ENCODE assay signal across 32 mouse cellular contexts in the genomic region with DNA sequence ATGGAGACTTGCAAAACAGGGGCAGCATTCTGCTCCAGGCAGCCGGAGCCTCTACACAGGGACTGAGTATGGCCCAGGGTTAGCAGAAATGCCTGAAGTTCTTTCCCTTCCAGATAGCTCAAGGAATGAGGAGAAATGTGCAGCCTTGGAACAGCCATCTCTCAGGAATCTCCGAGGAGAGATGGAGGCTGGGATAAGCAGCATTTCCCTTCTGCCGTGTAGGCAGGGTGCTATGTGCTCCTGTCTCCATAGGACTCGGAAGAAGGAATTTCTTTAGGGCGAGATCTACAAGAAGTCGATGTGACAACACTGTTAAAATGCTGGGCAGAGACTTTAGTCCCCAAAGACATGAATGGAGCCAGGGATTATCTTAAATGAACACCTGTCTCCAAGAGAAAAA. TPM values are rescaled to one million over a fixed set of nuclear protein-coding genes. Genes with fewer than 3 reads are reported as not detected.
DNase-seq lines count a peak whose midpoint lies in the region; ATAC-seq and TF ChIP-seq lines count a peak whose summit lies in the region.
"Had no signal": no experiment of that assay in that cellular context is flagged by ENCODE, and none has a peak within 500 bp of the region (broad histone marks: within the 10 kb centered on the region; RNA-seq: fewer than 3 reads in every experiment).

No protein-coding gene starts in this region.

- no peak overlapping the region for H3K4me2 ChIP-seq in midbrain, postnatal 0 days (ENCODE audit: low read depth, low read length, poor library complexity, severe bottlenecking)
- H3K4me2 ChIP-seq in midbrain, embryonic 16.5 days (ENCODE audit: low read length): no peak overlapping the region
- H3K4me2 ChIP-seq: forebrain, embryonic 13.5 days; heart, embryonic 13.5 days; hindbrain, embryonic 14.5 days had no signal

- no peaks in the 10 kb centered on the region for H3K27me3 ChIP-seq in midbrain, postnatal 0 days (ENCODE audit: insufficient read depth, low read length)
- H3K27me3 ChIP-seq in midbrain, embryonic 16.5 days (ENCODE audit: control insufficient read depth, insufficient read depth, low read depth, low read length): no peaks in the 10 kb centered on the region
- H3K27me3 ChIP-seq: forebrain, embryonic 13.5 days; heart, embryonic 13.5 days had no signal

- H3K9ac ChIP-seq in midbrain, postnatal 0 days (replicated peaks; ENCODE audit: low read length, poor library complexity, severe bottlenecking): no peak overlapping the region
- no peak overlapping the region for H3K9ac ChIP-seq in midbrain, embryonic 16.5 days (ENCODE audit: low read depth, low read length)
- H3K9ac ChIP-seq: forebrain, embryonic 13.5 days; heart, embryonic 13.5 days; hindbrain, embryonic 14.5 days had no signal

- H3K4me3 ChIP-seq in midbrain, postnatal 0 days (ENCODE audit: low read depth, low read length): no peak overlapping the region
- H3K4me3 ChIP-seq in midbrain, embryonic 16.5 days (ENCODE audit: low read depth, low read length): no peak overlapping the region
- H3K4me3 ChIP-seq: forebrain, embryonic 10.5 days; forebrain, embryonic 13.5 days; heart, embryonic 10.5 days; heart, embryonic 13.5 days had no signal

- 80% methylated on average over 6 of the region's 6 CpGs for WGBS in midbrain, postnatal 0 days
- WGBS in midbrain, embryonic 16.5 days: 86% methylated on average over 6 of the region's 6 CpGs

- 0 out of 2 replicates have a peak overlapping the region, but pooled peaks have one; percentile 12 for H3K27ac ChIP-seq in midbrain, postnatal 0 days (ENCODE audit: low read depth, low read length)
- no peak overlapping the region for H3K27ac ChIP-seq in midbrain, embryonic 16.5 days (ENCODE audit: low read length)
- H3K27ac ChIP-seq: forebrain, embryonic 10.5 days; forebrain, embryonic 13.5 days; heart, embryonic 10.5 days; heart, embryonic 13.5 days; hindbrain, embryonic 14.5 days had no signal

- H3K9me3 ChIP-seq in midbrain, postnatal 0 days (ENCODE audit: low read length): no peaks in the 10 kb centered on the region
- no peaks in the 10 kb centered on the region for H3K9me3 ChIP-seq in midbrain, embryonic 16.5 days (replicated peaks; ENCODE audit: control insufficient read depth, low read length, poor library complexity, severe bottlenecking)
- H3K9me3 ChIP-seq: forebrain, embryonic 10.5 days; forebrain, embryonic 13.5 days; heart, embryonic 10.5 days; heart, embryonic 13.5 days had no signal

- DNase-seq in heart, adult 11 months: peak; percentile 58
- DNase-seq in heart, adult 9 months (ENCODE audit: low spot score in 2 of 2): no peak
- no peak for DNase-seq in midbrain, postnatal 0 days (ENCODE audit: low spot score)
- DNase-seq in brain, adult 2 months (ENCODE audit: low read depth, low spot score): peak; percentile 47
- no peak for DNase-seq in cerebellum, postnatal 4 days (ENCODE audit: low spot score in 2 of 2)
- DNase-seq: adrenal gland, adult 8-10 months; adrenal gland, postnatal 36 days; cerebellum, adult 11-12 months; cerebellum, adult 8-10 months; cerebellum, postnatal 10 days; cerebellum, postnatal 36 days; gastrocnemius, postnatal 10 days; heart, adult 18-20 months; heart, postnatal 14 days; heart, postnatal 4 days had no signal

- H3K4me1 ChIP-seq in midbrain, postnatal 0 days (ENCODE audit: insufficient read depth, low read length): no peaks in the 10 kb centered on the region; the same call in 1 of the 2 replicates
- peaks cover 12% of the 10 kb centered on the region for H3K4me1 ChIP-seq in midbrain, embryonic 16.5 days (ENCODE audit: control insufficient read depth, insufficient read depth, low read length)

- no peak for ATAC-seq in midbrain, postnatal 0 days (ENCODE audit: low FRiP score)
- no peak for ATAC-seq in midbrain, embryonic 16.5 days
- ATAC-seq: activated CD4-positive, CD25-positive, alpha-beta regulatory T cell, adult 4 months; CD4-positive, CD25-positive, alpha-beta regulatory T cell, adult 4 months; forebrain, embryonic 13.5 days; forebrain, embryonic 16.5 days; hindbrain, postnatal 0 days; inflammation-experienced regulatory T-cells, adult 6 months; intestine, embryonic 16.5 days had no signal

- peaks cover 2% of the 10 kb centered on the region; the same call in 1 of the 2 replicates for H3K36me3 ChIP-seq in midbrain, postnatal 0 days (ENCODE audit: insufficient read depth, low read length)
- no peaks in the 10 kb centered on the region for H3K36me3 ChIP-seq in midbrain, embryonic 16.5 days (ENCODE audit: control insufficient read depth, insufficient read depth, low read length)
- H3K36me3 ChIP-seq: forebrain, embryonic 10.5 days; heart, embryonic 10.5 days; heart, embryonic 13.5 days had no signal

- TF ChIP-seq CTCF in midbrain, postnatal 0 days (IDR thresholded peaks at IDR 0.05): no peak

RNA-seq across cellular contexts. Expression of gene Slc7a8, which starts 28.8 kb away (rescaled TPM):
- 10.3 and 11.3 TPM in 2 replicates for total RNA-seq in midbrain, postnatal 0 days (2014; rRNA removed)
- polyA plus RNA-seq in midbrain, postnatal 0 days (2015; fragmentation: Nextera tagmentation; extraction: Ambion mirVana): 8.8 and 9.7 TPM in 2 replicates
- polyA plus RNA-seq in midbrain, embryonic 16.5 days (2015; fragmentation: Nextera tagmentation; extraction: Ambion mirVana): 8.8 and 12.0 TPM in 2 replicates
- polyA plus RNA-seq: activated CD4-positive, CD25-positive, alpha-beta regulatory T cell, adult 4 months; C2C12 had no signal

RNA-seq across cellular contexts. Expression of gene Cebpe, which starts 41.0 kb away (rescaled TPM):
- total RNA-seq in midbrain, postnatal 0 days (2014; rRNA removed): not detected in 2 replicates
- polyA plus RNA-seq in midbrain, postnatal 0 days (2015; fragmentation: Nextera tagmentation; extraction: Ambion mirVana): not detected in 2 replicates
- not detected in 2 replicates for polyA plus RNA-seq in midbrain, embryonic 16.5 days (2015; fragmentation: Nextera tagmentation; extraction: Ambion mirVana)
- total RNA-seq: adrenal gland, adult 8-10 months; adrenal gland, postnatal 36 days; gastrocnemius, postnatal 4 days; heart, adult 18-20 months; heart, postnatal 14 days; heart, postnatal 4 days; hindbrain, postnatal 0 days had no signal
- polyA plus RNA-seq: activated CD4-positive, CD25-positive, alpha-beta regulatory T cell, adult 4 months; C2C12; CD4-positive, CD25-positive, alpha-beta regulatory T cell, adult 4 months; forebrain, embryonic 10.5 days; forebrain, embryonic 13.5 days; forebrain, embryonic 16.5 days; frontal cortex, adult 2 months; heart, embryonic 10.5 days; heart, embryonic 13.5 days; heart, embryonic 16.5 days; hindbrain, embryonic 11.5 days; hindbrain, embryonic 14.5 days; hindbrain, postnatal 0 days; inflammation-experienced regulatory T-cells, adult 6 months; intestine, embryonic 16.5 days had no signal

RNA-seq across cellular contexts. Expression of gene Gm29776, which starts 54.3 kb away (rescaled TPM):
- total RNA-seq in midbrain, postnatal 0 days (2014; rRNA removed): not detected in 2 replicates
- 0.07 and 0.31 TPM in 2 replicates for polyA plus RNA-seq in midbrain, postnatal 0 days (2015; fragmentation: Nextera tagmentation; extraction: Ambion mirVana)
- 0.15 and 0.29 TPM in 2 replicates for polyA plus RNA-seq in midbrain, embryonic 16.5 days (2015; fragmentation: Nextera tagmentation; extraction: Ambion mirVana)
- total RNA-seq: gastrocnemius, postnatal 10 days; heart, adult 18-20 months; heart, postnatal 14 days had no signal
- polyA plus RNA-seq: activated CD4-positive, CD25-positive, alpha-beta regulatory T cell, adult 4 months; C2C12; CD4-positive, CD25-positive, alpha-beta regulatory T cell, adult 4 months; forebrain, embryonic 10.5 days; forebrain, embryonic 13.5 days had no signal

Comparison
In these comparisons a context has a peak if more than half of its experiments do, and no peak if none do; other contexts are left out.
1. DNase-seq: peak in heart, adult 11 months (single experiment) and brain, adult 2 months (single experiment); none in heart, adult 9 months (0 of 2), midbrain, postnatal 0 days (single experiment) and cerebellum, postnatal 4 days (0 of 2).